Mouse (Mus musculus): Measurements from ENCODE around the gene Tcp11l2. TPM values are rescaled to one million over a fixed set of nuclear protein-coding genes. Genes with fewer than 3 reads are reported as not detected.
A peak's percentile ranks its signal among the peaks of the same experiment; 100 is the strongest.

Tcp11l2 gene
- polyA plus RNA-seq, 1 experiment from 2014 or later: 7.1 TPM

GRCm38 (mm10) chr10:84639525-84640287, 63.3 kb downstream of the Tcp11l2 start:
- H3K4me3 ChIP-seq (ENCODE audit: inconsistent target): no peak overlapping the region
- no peak overlapping the region for H3K27ac ChIP-seq
- H3K79me2 ChIP-seq (ENCODE audit: inconsistent target): no peaks in the 10 kb centered on the region
- H3K36me3 ChIP-seq (ENCODE audit: inconsistent target): peaks cover 31% of the 10 kb centered on the region
- WGBS (ENCODE audit: missing documents): 62% methylated on average over 4 of the region's 4 CpGs

- H3K4me3 ChIP-seq (ENCODE audit: inconsistent target): no peak overlapping the region
- H3K79me2 ChIP-seq (ENCODE audit: inconsistent target): no peaks in the 10 kb centered on the region
- WGBS (ENCODE audit: missing documents): 95% methylated on average over 7 of the region's 7 CpGs
- H3K27ac ChIP-seq: no peak overlapping the region
- peaks cover 27% of the 10 kb centered on the region for H3K36me3 ChIP-seq (ENCODE audit: inconsistent target)
Measured at GRCm38 (mm10) chr10:84640861-84641260, 64.4 kb downstream of the Tcp11l2 start.

- no peak overlapping the region for H3K4me3 ChIP-seq (ENCODE audit: inconsistent target)
- H3K79me2 ChIP-seq (ENCODE audit: inconsistent target): no peaks in the 10 kb centered on the region
- WGBS (ENCODE audit: missing documents): 89% methylated on average over 2 of the region's 2 CpGs
- H3K36me3 ChIP-seq (ENCODE audit: inconsistent target): peaks cover 20% of the 10 kb centered on the region
- H3K27ac ChIP-seq: no peak overlapping the region
Measured at GRCm38 (mm10) chr10:84641576-84641975, 65.2 kb downstream of the Tcp11l2 start.

GRCm38 (mm10) chr10:84645940-84646339, 69.5 kb downstream of the Tcp11l2 start:
- H3K79me2 ChIP-seq (ENCODE audit: inconsistent target): no peaks in the 10 kb centered on the region
- peak overlapping the region; percentile 80 for H3K27ac ChIP-seq
- 91% methylated on average over 8 of the region's 8 CpGs for WGBS (ENCODE audit: missing documents)
- no peaks in the 10 kb centered on the region for H3K36me3 ChIP-seq (ENCODE audit: inconsistent target)
- H3K4me3 ChIP-seq (ENCODE audit: inconsistent target): no peak overlapping the region

- H3K36me3 ChIP-seq (ENCODE audit: inconsistent target): no peaks in the 10 kb centered on the region
- H3K79me2 ChIP-seq (ENCODE audit: inconsistent target): no peaks in the 10 kb centered on the region
- 13% methylated on average over 12 of the region's 12 CpGs for WGBS (ENCODE audit: missing documents)
- H3K27ac ChIP-seq: peak overlapping the region; percentile 80
- H3K4me3 ChIP-seq (ENCODE audit: inconsistent target): peak overlapping the region; percentile 4; the same call in 1 of the 2 replicates
Measured at GRCm38 (mm10) chr10:84646506-84647102, 70.2 kb downstream of the Tcp11l2 start.

GRCm38 (mm10) chr10:84647264-84647663, 70.8 kb downstream of the Tcp11l2 start:
- H3K36me3 ChIP-seq (ENCODE audit: inconsistent target): no peaks in the 10 kb centered on the region

GRCm38 (mm10) chr10:84648911-84649310, 72.5 kb downstream of the Tcp11l2 start:
- H3K36me3 ChIP-seq (ENCODE audit: inconsistent target): peaks cover 11% of the 10 kb centered on the region
- no peak overlapping the region for H3K4me3 ChIP-seq (ENCODE audit: inconsistent target)
- 58% methylated on average over 4 of the region's 4 CpGs for WGBS (ENCODE audit: missing documents)
- H3K27ac ChIP-seq: no peak overlapping the region
- no peaks in the 10 kb centered on the region for H3K79me2 ChIP-seq (ENCODE audit: inconsistent target)

More at GRCm38 (mm10) chr10:84647264-84647663, 70.8 kb downstream of the Tcp11l2 start:
- 36% methylated on average over 5 of the region's 5 CpGs for WGBS (ENCODE audit: missing documents)
- no peak overlapping the region for H3K4me3 ChIP-seq (ENCODE audit: inconsistent target)
- H3K27ac ChIP-seq: peak overlapping the region; percentile 80
- no peaks in the 10 kb centered on the region for H3K79me2 ChIP-seq (ENCODE audit: inconsistent target)

GRCm38 (mm10) chr10:84654029-84654428, 77.6 kb downstream of the Tcp11l2 start:
- H3K79me2 ChIP-seq (ENCODE audit: inconsistent target): no peaks in the 10 kb centered on the region
- H3K4me3 ChIP-seq (ENCODE audit: inconsistent target): no peak overlapping the region
- peaks cover 11% of the 10 kb centered on the region for H3K36me3 ChIP-seq (ENCODE audit: inconsistent target)
- no peak overlapping the region for H3K27ac ChIP-seq
- WGBS (ENCODE audit: missing documents): 84% methylated on average over 4 of the region's 4 CpGs

GRCm38 (mm10) chr10:84654731-84655130, 78.3 kb downstream of the Tcp11l2 start:
- Histone ChIP-seq H3K27ac (no peak overlapping the region), H3K4me3 (ENCODE audit: inconsistent target) (no peak overlapping the region), H3K79me2 (ENCODE audit: inconsistent target) (no peaks in the 10 kb centered on the region), H3K36me3 (ENCODE audit: inconsistent target) (peaks cover 11% of the 10 kb centered on the region)
- WGBS (ENCODE audit: missing documents): 81% methylated on average over 4 of the region's 4 CpGs

GRCm38 (mm10) chr10:84656618-84657017, 80.2 kb downstream of the Tcp11l2 start:
- H3K27ac ChIP-seq: no peak overlapping the region
- H3K4me3 ChIP-seq (ENCODE audit: inconsistent target): no peak overlapping the region
- 86% methylated on average over 2 of the region's 4 CpGs for WGBS (ENCODE audit: missing documents)
- peaks cover 11% of the 10 kb centered on the region for H3K36me3 ChIP-seq (ENCODE audit: inconsistent target)
- no peaks in the 10 kb centered on the region for H3K79me2 ChIP-seq (ENCODE audit: inconsistent target)

GRCm38 (mm10) chr10:84657437-84658087, 81.1 kb downstream of the Tcp11l2 start:
- H3K4me3 ChIP-seq (ENCODE audit: inconsistent target): no peak overlapping the region
- H3K27ac ChIP-seq: no peak overlapping the region
- H3K79me2 ChIP-seq (ENCODE audit: inconsistent target): no peaks in the 10 kb centered on the region
- 87% methylated on average over 6 of the region's 6 CpGs for WGBS (ENCODE audit: missing documents)
- H3K36me3 ChIP-seq (ENCODE audit: inconsistent target): peaks cover 11% of the 10 kb centered on the region

GRCm38 (mm10) chr10:84658088-84658848, 81.8 kb downstream of the Tcp11l2 start:
- WGBS (ENCODE audit: missing documents): 39% methylated on average over 18 of the region's 18 CpGs
- no peak overlapping the region for H3K4me3 ChIP-seq (ENCODE audit: inconsistent target)
- H3K79me2 ChIP-seq (ENCODE audit: inconsistent target): no peaks in the 10 kb centered on the region
- H3K27ac ChIP-seq: no peak overlapping the region
- peaks cover 4% of the 10 kb centered on the region for H3K36me3 ChIP-seq (ENCODE audit: inconsistent target)

- H3K4me3 ChIP-seq (ENCODE audit: inconsistent target): no peak overlapping the region
- H3K36me3 ChIP-seq (ENCODE audit: inconsistent target): no peaks in the 10 kb centered on the region; the same call in 1 of the 2 replicates
- 94% methylated on average over 3 of the region's 3 CpGs for WGBS (ENCODE audit: missing documents)
- H3K27ac ChIP-seq: no peak overlapping the region
- no peaks in the 10 kb centered on the region for H3K79me2 ChIP-seq (ENCODE audit: inconsistent target)
Measured at GRCm38 (mm10) chr10:84659281-84659680, 82.9 kb downstream of the Tcp11l2 start.

GRCm38 (mm10) chr10:84662138-84662537, 85.7 kb downstream of the Tcp11l2 start:
- no peak overlapping the region for H3K27ac ChIP-seq
- no peak overlapping the region for H3K4me3 ChIP-seq (ENCODE audit: inconsistent target)
- peaks cover 2% of the 10 kb centered on the region; the same call in 1 of the 2 replicates for H3K36me3 ChIP-seq (ENCODE audit: inconsistent target)
- H3K79me2 ChIP-seq (ENCODE audit: inconsistent target): no peaks in the 10 kb centered on the region
- 94% methylated on average over 6 of the region's 6 CpGs for WGBS (ENCODE audit: missing documents)
